Mouse (Mus musculus) adrenal gland, adult 2 months (tissue): Measurements from ENCODE around the gene Tbcd. TPM values are rescaled to one million over a fixed set of nuclear protein-coding genes. Genes with fewer than 3 reads are reported as not detected.

Experiments
- DNase-seq: peaks from one replicate; pipeline ENCODE4 v3.0.0; 2021
- polyA plus RNA-seq: library from polyadenylated mRNA; depleted of rRNA; stranded (reverse); fragments of >200 nt; gene quantifications from 2 replicates; pipeline ENCODE4 v1.2.3, GENCODE M21; 2012
- total RNA-seq, 2 experiments: library from RNA; stranded (reverse); gene quantifications; 2 replicates each; pipeline ENCODE4 v1.2.3; 2021

Gene Tbcd
- total and polyA plus RNA-seq, 3 experiments, result 34.1 to 49.3 (median 42.6) TPM

DNA sequence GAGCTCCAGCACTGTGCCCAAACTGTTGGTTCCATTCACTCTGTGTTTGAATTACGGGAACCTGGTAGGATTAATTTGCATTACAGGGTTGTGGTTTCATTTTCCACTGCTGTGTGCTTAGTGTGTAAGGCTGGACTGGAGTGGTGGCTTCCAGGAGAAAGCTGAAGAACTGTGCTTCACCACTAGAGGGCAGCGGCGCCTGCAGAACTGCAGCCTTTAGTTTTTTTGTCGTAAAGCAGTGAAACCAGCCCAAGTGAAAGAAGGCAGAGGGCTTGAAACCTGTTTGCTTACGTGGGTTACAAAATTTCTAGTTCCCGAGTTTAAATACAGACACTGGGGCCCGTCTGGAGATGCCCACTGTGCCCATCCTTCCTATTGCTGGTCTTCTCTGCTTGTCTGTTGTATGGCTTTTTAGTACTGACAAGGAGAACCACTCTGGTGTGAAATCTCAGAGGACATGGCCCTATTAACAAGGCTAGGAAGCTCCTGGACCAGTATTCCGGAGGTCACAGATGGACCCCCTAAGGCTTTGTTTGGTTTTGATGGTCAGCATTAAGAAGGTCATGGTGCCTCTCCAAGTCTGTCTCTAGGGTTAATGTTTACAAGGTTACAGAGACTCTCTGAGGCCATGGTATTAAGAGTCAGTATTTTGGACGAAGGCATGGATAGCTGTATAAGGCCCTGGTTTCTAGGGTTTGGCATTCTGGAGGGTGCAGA lies 24.1 kb downstream of the Tbcd start:
- DNase-seq, result peak; percentile 70

DNA sequence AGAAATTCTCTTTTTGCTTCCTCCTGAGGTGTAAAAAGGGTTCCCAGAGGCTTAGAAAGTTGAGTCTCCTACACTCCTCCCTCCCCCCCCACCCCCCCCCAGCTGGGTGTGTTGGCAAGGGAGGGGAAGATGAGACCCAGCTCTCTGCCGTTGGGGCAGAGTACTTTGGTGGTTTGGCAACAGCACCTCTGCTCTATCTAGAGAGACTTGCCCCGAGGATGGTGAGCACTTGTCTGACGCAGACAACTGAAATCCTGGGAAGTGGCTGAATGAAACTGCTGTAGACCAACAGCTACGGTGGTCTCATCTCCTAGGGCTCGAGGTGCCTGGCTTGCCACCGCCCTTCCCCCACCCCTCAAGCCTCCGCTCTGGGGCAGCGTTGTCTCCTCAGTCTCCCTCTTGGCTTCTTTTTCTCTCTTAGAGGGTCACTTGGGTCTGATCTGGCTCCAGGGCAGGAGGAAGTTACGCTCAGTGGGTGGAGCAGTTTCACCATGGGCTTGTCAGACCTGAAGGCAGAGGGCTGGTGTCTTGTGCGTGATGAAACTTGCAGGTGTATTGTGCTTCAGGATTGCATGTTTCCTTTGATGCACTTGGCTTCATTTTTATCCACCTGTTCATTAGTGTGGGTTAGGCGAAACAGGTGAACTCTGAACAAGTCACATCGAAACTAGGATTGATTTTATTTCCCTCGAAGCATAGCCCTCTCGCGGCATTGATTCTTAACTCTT lies 27.9 kb downstream of the Tbcd start:
- DNase-seq, result no peak

DNA sequence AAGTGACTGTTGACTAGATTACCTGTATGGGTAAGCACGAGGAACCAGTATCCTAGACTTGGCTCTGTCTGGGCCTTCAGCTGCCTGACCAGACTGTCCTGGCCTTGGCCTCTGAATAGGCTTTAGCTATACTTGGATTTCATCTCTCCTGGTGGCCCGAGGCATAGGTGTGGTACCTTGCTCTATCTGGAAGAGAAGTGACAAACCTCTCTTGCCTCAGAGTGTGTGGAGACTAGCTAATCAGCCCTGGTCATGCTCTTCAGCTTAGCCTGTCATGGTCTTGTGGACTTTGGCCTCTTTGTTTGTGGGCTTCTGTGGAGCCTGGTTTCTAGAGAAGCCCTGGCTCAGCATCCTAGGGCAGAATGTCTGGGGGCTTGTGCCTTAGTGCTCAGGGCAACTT lies 29.4 kb downstream of the Tbcd start:
- no peak for DNase-seq

DNA sequence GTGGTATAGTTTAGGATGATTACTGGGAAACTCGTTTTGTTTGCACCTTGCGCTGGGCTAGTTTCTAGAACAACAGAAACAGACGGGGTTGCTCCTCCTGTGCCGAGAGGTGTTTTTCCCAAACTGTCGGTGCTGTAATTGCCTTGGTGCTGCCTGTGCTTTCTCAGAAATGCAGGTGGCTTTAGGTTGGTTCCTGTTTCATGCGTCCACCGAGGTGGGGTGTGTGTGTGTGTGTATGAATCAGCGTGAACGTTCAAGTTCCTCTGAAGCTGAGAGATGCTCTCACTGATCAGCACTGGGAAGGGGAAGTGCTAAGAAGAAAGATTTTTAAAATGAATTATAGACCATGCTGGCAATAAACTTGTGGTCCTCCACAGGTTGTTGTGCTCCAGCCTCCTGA lies 34.1 kb downstream of the Tbcd start:
- no peak for DNase-seq

DNA sequence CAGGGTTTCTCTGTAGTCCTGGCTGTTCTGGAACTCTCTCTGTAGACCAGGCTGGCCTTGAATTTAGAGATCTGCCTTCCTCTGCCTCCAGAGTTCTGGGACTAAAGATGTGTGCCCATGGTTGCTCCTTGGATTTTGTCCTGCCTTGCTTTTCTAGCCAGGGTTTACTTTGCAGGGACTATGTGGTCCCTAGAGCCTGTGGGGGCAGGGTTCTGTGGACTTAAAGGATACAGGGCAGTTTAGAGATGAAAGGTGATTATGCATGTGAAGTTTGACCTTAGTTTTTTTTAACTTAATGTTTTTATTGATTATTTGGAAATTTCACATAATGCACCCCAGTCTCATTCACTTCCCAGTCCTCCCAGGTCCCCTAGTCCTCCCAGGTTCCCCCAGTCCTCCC lies 38.9 kb downstream of the Tbcd start:
- DNase-seq, result no peak

DNA sequence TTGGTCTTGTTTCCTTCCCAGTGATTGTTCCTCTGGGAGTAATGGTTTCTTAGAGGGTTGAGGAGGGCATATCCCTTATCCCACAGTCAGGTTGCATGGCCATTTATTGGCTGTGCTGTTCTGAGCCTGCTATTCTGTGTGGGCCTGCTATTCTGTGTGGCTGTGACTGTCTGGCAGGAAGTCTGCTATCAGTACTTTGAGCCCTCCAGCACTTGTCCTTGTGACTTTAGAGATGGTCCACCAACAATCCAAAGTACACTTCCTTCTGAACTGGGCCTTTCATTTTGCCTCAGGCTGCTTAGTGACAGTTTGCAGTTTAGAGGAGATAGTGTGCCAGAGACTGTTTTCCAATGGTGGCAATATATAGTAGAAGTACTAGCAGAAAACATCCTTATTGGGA lies 48.8 kb downstream of the Tbcd start:
- DNase-seq, result no peak

DNA sequence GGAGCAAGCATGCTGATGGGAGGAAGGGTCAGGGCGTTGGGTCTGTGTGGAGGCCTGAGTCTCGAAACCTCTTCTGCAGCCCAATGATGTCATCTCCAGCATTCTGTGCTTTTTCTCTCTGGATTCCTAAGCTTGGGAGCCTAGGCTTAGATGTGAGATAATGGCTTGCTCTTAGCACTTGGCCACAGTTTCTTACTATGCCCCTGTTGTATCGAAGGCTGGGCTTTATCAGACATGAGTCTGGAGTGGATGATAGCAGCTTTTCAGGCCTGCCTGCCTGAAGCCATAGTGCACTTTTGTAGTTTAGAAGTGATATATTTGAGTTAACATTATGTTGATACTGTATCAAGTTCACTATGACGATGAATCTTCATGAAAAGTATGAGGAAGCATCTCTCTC lies 49.8 kb downstream of the Tbcd start:
- no peak for DNase-seq

DNA sequence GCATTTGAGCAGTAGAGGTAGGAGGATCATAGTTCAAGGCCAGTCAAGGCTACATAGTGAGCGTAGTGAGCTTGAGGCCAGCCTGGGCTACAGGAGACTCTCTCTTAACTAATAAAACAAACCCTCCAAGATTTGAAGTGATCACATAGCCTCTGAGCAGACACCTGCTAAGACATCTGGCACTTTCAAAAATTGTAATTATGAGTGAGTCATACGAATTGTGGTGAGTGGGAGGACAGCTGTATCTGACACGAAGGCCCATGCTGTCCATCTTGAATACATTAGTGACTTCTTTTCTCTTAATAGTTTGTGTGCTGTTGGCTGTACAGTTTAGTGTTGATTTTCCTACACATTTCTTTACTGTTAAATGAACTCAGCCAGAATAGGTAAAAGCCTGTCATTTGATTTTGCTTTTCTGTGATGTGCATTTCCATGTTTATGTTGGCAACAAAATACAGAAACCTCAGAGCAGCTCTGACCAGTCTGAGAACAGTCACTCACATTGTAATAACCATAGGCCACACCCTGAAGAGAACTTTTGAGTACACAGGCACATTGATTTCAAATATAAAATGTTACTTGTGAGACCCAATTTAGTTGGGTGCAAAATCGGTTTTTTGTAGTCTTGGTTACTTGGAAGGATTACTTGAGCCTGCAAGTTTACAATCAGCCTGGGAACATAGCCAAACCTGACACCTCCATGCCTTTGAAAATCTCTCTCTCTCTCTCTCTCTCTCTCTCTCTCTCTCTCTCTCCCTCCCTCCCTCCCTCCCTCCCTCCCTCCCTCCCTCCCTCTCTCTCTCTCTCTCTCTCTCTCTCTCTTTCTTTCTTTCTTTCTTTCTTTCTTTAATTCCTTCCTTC lies 50.5 kb downstream of the Tbcd start:
- no peak for DNase-seq

DNA sequence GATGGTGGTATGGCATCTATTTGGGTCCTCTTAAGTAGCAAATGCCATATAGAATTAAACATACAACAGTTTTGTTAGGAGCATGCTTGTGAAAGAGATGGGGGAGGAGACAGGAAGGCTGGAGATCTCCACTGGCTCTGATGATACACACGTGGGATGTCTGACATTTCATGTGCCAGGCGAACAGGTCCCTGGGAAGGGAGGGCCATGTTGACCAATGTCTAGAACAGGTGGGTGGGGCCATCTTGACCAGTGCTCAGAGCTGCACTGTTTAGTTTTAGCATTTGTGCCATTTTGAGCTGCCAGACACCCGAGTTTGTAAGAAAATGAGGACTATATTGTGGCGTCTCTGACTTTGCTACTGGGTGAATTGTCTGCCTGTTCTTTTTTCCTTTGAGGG lies 56.7 kb downstream of the Tbcd start:
- no peak for DNase-seq

DNA sequence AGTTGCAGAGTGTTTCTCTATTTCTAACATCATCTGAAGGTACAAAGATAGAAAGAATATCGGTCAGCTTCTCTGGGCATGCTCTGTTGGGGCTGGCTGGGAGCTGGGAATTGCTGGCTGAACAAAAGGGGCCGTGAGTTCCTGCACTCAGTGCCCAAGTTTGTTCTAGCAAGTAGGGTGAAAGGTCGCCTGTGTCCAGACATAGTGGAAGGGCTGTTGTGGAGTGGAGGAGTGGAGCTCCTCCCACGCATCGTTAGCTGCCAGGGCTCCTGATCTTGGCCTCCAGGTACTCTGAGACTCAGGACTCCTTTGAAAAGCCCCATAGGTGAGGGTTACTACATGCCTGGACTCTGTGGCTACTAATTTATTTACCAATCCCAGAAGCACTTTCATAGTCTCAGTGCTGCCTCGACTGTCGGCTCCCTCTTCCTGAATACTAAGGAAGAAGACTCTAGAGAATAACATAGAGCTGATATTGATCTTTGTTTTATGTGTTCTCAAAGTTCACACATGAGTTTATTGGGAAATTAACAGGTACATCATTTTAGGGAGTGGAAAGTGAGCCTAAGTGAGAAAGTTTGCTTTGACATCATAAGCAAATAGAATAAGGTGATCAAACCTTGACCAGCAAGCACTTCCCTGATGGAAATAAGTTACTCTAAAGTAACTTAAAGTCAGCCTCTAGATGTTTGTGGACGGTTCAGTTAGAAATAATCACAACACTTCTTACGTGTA lies 58.9 kb downstream of the Tbcd start:
- no peak for DNase-seq

DNA sequence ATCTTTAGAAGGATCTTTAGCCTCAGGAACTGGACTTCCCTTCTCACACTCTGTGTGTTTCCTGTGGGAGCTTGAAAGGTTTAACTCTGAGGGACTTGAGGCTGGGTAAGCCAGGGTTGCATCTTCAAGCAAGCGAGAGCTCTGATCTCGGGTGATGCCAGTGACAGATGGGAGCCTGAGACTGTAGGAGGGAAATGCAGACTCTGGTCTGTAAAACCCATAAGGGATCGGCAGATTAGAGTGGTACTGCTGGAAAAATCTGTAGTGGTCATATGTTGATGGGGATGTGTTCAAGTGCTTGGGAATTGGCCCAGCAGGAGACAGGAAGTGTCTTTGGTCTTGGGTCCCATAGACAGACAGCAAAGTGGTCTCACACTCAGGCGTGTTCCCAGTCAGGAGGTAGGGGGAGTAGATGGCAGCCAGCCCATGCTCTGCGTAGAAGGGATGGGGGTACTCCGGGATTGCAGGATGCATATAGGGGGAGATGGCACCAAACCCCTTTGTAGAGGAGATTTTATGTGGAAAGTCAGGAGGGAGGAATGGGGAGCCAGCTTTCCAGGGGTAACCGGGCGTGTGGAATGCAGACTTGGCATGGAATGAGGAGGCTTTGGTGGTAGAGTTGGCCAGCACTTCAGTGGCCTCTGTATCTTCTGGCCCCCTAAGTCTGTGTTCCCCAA lies 61.3 kb downstream of the Tbcd start:
- no peak for DNase-seq

DNA sequence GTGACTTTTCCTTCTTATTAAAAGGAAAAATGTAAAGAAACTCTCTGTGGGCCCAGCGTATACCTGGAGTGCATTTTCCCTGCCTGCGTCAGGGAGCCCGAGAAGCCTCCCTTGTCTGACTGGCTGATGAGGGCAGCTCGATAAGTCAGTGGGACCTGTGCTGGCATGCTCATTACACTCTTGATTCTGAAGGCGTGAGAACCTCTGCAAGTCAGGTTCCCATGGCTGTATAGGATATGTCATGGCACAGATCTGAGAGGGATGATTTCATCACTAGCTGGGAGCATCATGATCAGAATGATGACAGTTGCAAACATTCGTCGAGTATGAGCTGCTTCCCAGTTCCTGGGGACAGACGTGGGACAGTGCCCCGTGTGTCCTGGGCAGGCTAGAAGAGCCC lies 64.2 kb downstream of the Tbcd start:
- DNase-seq, result no peak

DNA sequence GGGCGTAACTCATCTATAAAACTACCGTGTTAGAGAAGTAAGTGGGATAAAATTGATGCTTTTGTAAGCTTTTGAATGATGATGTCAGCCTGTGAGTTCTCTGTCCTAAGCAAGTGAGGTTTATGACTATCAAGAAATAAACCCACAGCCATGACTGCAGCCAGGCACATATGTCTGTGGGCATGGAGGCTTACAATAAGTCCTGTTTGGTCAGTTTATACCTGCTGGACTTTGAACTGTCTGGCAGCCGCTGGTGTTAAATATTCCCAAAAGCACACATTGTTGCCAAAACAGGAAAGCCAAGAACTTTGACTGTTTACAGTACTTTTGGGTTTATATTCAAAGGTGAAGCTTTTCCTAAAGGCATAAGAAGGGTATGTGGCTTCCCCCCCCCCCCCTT lies 65.2 kb downstream of the Tbcd start:
- DNase-seq, result no peak

DNA sequence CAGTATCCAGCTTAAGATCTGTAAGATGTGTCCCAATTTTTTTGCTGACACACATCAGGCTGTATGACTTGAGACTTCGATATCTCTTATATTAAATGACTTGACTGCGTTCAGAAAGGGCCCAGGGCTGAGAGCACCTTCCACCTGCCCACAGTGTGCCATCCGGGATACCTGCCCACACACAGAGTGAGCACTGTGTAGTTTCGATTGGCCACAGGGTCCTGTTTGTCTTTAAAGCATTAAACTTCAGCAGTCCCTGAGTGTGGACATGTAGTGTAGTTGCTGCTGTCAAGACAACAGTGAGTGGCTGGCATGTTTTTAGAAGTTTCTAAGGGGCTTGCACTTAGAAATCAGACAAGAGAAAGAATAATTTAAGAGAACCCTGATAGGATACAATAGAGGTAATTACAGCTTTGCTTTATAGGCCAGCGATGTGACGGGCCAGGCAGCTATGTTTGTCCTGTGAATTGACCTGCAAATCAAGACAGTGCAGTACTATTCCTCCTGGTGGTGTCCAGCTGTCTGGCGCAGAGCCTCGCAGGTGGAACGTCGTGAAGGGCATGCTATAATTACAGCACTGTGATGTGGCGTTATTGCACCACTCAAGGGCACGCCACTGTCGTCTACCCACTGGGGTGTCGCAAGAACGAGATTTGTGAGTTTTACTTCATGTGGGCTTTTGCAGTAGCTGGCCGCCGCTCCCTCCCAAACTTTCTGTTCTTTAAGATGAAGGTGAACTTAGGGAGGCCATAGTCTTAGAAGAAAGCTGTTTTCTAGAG lies 66.1 kb downstream of the Tbcd start:
- DNase-seq, result peak; percentile 71

DNA sequence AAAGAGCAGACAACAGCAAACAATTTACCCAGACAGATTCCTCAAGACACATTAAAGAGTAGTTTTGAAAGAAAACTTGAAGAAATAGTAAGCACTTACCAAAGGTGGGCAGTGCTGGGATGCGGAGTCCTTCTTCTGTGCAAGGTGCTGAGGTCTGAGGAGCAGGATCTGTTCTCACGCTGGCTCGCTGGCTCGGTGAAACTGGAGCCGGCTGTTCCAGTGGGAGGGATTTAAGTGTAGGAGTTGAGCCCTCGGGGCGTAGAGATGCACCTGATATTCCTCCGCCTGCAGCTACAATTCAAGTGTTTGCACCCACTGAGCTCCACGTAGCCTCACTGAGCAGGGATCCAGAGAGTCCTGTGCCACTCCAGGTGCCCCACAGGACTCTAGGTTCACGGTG lies 67.4 kb downstream of the Tbcd start, which contains the start of gene Zfp750:
Zfp750 (minus strand) TSS at position 203 of the 400 bp plus-strand sequence.
- DNase-seq, result no peak

DNA sequence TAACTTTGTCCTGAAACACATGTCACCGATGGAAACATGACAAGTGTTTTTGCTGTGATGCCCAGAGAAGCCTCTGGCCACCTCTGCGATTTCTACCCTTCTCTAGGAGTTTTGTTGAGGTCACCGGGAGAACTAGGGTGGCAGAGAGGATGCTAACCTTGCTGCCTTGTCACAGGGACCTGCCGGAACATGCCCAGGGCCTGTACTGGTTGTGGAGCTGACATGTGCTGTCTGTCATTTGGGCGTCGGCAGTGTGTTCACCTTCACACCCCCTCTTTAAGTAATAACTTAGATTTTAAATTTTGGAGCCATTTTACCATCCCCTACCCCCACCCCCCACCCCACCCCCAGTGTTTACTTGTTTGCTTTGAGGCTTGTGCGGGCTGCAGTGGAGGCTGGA lies 68.0 kb downstream of the Tbcd start:
- DNase-seq, result no peak

DNA sequence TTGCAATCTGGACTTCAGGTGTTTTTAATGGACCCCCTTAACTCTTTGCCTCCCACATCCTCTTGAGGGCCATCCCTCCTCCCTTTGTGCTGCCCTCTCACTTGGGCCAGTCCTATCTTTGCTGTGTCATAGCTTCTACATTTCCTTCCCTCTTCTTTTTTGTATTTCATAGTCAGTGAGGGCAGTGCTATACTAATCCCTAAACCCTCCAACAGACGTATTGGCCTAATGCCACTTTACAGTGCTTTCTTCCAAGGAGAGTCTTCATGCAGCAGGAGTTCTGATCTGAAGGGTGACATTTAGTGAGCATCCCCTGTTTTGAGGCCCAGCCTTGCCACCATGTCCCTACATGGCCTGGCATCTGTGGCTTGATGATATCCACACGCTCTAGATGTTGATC lies 69.0 kb downstream of the Tbcd start:
- DNase-seq, result no peak

DNA sequence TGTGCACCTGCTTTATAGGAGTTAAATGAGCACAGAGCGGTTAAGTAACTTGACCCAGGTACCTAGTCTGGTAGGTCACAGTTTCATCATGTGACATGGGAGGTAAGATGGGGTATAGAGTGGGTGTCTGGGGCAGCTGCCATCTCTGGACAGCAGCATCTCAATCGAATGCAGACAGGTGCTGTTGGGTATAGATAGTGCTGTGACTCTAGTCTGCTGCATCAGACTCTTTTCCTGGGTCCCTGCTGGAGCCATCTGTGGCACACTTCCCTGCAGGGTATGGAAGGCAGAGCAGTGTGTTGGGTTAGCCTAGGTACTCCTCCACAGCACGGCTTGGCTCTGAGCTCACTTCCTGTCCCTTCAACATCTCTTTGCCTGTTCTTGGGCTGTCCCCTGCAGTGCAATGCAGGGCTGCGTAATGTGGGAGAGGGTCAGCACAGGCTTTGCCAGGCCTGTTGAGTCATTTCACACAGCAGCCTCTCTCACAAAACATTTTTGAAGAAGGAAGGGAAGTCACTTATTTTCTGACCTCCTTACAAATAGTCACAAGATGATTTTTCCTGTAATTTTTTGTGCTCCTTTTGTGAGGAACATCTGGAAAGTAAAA lies 70.5 kb downstream of the Tbcd start:
- DNase-seq, result no peak

DNA sequence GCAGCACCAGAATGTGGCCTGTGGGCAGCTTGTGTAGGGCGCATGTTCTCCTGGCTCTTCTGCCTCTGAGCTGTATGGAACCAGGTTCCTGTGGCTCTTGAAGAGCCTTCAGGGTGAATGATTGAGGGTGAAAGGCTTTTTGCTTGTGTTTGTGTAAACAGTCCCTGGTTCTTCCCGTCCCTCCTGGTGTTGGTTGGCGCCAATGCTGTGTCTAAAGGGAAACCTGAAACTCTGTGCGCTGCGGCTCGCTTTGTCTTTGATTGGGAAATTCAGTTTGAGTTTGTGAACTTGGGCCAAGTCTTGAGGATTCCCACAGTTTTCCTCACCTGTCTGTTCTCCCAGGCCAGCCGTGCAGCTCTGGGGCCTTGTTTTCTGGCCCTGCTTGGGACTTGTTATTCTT lies 72.4 kb downstream of the Tbcd start:
- no peak for DNase-seq

DNA sequence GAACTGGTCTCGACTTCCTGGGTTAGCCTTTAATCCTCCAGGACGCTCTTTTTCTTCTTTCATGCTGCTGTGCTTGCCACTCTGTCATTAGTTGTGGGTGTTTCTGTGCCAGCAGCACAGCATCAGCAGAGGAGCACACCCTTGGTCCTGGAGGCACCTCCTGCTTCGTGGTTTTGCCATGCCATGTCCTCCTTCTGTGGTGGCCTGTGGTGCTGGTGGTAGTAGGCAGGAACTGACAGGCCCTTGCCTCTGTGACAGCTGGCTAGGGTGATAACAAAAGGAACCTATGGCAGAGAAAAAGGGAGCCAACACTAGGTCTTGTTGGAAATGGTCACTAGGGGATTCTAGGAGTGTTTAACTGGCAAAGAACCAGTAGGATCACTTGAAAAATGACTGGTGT lies 78.0 kb downstream of the Tbcd start:
- DNase-seq, result no peak
